Mouse (Mus musculus) left cerebral cortex, adult 6 months (tissue): ENCODE measurements around the gene Anln. TPM values are rescaled to one million over a fixed set of nuclear protein-coding genes. Genes with fewer than 3 reads are reported as not detected.

Source experiments
- long read RNA-seq, 2 experiments: library from polyadenylated mRNA; unstranded; transcript quantifications; one replicate each; pipeline ENCODE4 v2.0.0; 2019 to 2020
- polyA plus RNA-seq: library from polyadenylated mRNA; unstranded; fragments of <200 nt; fragmentation: Nextera tagmentation; gene quantifications from 2 replicates; pipeline ENCODE4 v1.2.3, GENCODE M21; 2021

Gene Anln
- 4.6 and 6.8 TPM in 2 replicates for polyA plus RNA-seq
- long read RNA-seq, experiment 1, partial matches to known transcripts: 70 of 91 reads
- long read RNA-seq, experiment 1, other reads (novel, unspliced or antisense): 21 of 91 reads
- long read RNA-seq, experiment 2, partial matches to known transcripts: 8 of 8 reads
- long read RNA-seq, experiment 2, other reads (novel, unspliced or antisense): 0 of 8 reads

GRCm38 (mm10) chr9:22389021-22389476, at the start of gene Anln:
TSS of gene Anln (minus strand) at chr9:22389188.

GRCm38 (mm10) chr9:22411002-22411857, 22.2 kb upstream of the Anln start, which contains the start of gene 9530077C05Rik:
TSS of gene 9530077C05Rik (plus strand) at chr9:22411513.

GRCm38 (mm10) chr9:22307156-22307919, 81.7 kb downstream of the Anln start, which contains the start of gene Zfp810:
TSS of gene Zfp810 (minus strand) at chr9:22307648.

Other genes starting within 250 kb of the Anln start
- gene Pigyl, start 232.3 kb downstream of the Anln start, polyA plus RNA-seq: 173 and 183 TPM in 2 replicates
- gene Zfp872, start 201.1 kb downstream of the Anln start, polyA plus RNA-seq: 0.06 TPM in 1 of 2 replicates, not detected in the other
- 11.1 and 12.7 TPM in 2 replicates for gene Zfp809, start 163.5 kb downstream of the Anln start, polyA plus RNA-seq
- 1.9 and 3.0 TPM in 2 replicates for gene Zfp599, start 129.3 kb downstream of the Anln start, polyA plus RNA-seq
- 8.4 and 11.9 TPM in 2 replicates for gene Zfp810, start 81.5 kb downstream of the Anln start, polyA plus RNA-seq
- 6.6 and 8.0 TPM in 2 replicates for gene 9530077C05Rik, start 22.3 kb upstream of the Anln start, polyA plus RNA-seq
- not detected in 2 replicates for gene Gm17545, start 65.1 kb upstream of the Anln start, polyA plus RNA-seq
- 54.7 and 56.5 TPM in 2 replicates for gene Rp9, start 80.6 kb upstream of the Anln start, polyA plus RNA-seq
- gene Bbs9, start 86.5 kb upstream of the Anln start, polyA plus RNA-seq: 7.9 and 10.5 TPM in 2 replicates